In the genomic region with DNA sequence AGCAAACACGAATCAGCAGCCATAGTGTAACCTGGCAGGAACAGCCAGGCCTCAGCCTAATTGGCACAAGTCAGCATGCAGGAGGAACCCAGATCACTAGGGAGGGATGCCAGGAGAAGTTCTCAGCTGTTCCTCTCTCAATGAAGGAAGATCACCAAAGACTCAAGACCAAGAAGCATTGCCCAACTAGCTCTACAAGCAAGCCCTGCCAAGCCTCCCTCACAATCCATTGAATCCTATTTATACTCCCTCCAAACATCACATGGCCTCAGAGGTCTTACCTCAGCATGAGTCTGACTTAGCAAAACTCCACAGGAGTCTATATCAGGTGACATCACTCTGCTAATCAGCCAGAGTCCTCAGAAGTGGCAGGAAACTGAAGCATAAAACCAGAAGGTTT, we compare ENCODE assay signal across 23 mouse cellular contexts.
"Had no signal": no experiment of that assay in that cellular context is flagged by ENCODE, and none has a peak within 500 bp of the region (broad histone marks: within the 10 kb centered on the region; RNA-seq: fewer than 3 reads in every experiment).

No protein-coding gene starts in this region.

- H3K9ac ChIP-seq: forebrain, postnatal 0 days; hindbrain, embryonic 12.5 days; hindbrain, embryonic 14.5 days; intestine, embryonic 15.5 days; limb, embryonic 13.5 days; limb, embryonic 15.5 days; liver, embryonic 12.5 days; liver, embryonic 14.5 days had no signal

- H3K27ac ChIP-seq: heart, adult 2 months; hindbrain, embryonic 10.5 days; hindbrain, embryonic 12.5 days; hindbrain, embryonic 14.5 days; intestine, embryonic 15.5 days; layer of hippocampus, adult 2 months; limb, embryonic 13.5 days; limb, embryonic 15.5 days; liver, embryonic 12.5 days; liver, embryonic 14.5 days had no signal

- H3K4me2 ChIP-seq: heart, embryonic 11.5 days; hindbrain, embryonic 12.5 days; hindbrain, embryonic 14.5 days; intestine, embryonic 15.5 days; limb, embryonic 13.5 days; limb, embryonic 15.5 days; liver, embryonic 12.5 days had no signal

- H3K9me3 ChIP-seq: hindbrain, embryonic 12.5 days; intestine, embryonic 15.5 days; limb, embryonic 13.5 days; limb, embryonic 15.5 days; liver, embryonic 12.5 days had no signal

- H3K36me3 ChIP-seq: hindbrain, embryonic 10.5 days; hindbrain, embryonic 12.5 days; intestine, embryonic 15.5 days; limb, embryonic 13.5 days; limb, embryonic 15.5 days; liver, embryonic 12.5 days had no signal

- DNase-seq: forebrain, postnatal 0 days; heart, adult 2 months; heart, postnatal 10 days; heart, postnatal 4 days; kidney, adult 18-20 months; kidney, adult 8-10 months; kidney, postnatal 10 days; kidney, postnatal 25 days; kidney, postnatal 4 days; left cerebral cortex, postnatal 4 days had no signal

- H3K4me1 ChIP-seq: hindbrain, embryonic 10.5 days; hindbrain, embryonic 12.5 days; intestine, embryonic 15.5 days; limb, embryonic 13.5 days; limb, embryonic 15.5 days; liver, embryonic 12.5 days had no signal

- ATAC-seq: forebrain, postnatal 0 days; hindbrain, embryonic 16.5 days; inflammation-experienced regulatory T-cells, adult 6 months; intestine, embryonic 15.5 days; intestine, postnatal 0 days; liver, embryonic 12.5 days had no signal

- H3K27me3 ChIP-seq: hindbrain, embryonic 12.5 days; intestine, embryonic 15.5 days; limb, embryonic 13.5 days; limb, embryonic 15.5 days; liver, embryonic 12.5 days had no signal

- H3K4me3 ChIP-seq: heart, adult 2 months; hindbrain, embryonic 10.5 days; hindbrain, embryonic 12.5 days; intestine, embryonic 15.5 days; layer of hippocampus, adult 2 months; limb, embryonic 13.5 days; limb, embryonic 15.5 days; liver, embryonic 12.5 days had no signal
